Mouse (Mus musculus): ENCODE data around the gene Mmp14.

The Mmp14 gene

DNA sequence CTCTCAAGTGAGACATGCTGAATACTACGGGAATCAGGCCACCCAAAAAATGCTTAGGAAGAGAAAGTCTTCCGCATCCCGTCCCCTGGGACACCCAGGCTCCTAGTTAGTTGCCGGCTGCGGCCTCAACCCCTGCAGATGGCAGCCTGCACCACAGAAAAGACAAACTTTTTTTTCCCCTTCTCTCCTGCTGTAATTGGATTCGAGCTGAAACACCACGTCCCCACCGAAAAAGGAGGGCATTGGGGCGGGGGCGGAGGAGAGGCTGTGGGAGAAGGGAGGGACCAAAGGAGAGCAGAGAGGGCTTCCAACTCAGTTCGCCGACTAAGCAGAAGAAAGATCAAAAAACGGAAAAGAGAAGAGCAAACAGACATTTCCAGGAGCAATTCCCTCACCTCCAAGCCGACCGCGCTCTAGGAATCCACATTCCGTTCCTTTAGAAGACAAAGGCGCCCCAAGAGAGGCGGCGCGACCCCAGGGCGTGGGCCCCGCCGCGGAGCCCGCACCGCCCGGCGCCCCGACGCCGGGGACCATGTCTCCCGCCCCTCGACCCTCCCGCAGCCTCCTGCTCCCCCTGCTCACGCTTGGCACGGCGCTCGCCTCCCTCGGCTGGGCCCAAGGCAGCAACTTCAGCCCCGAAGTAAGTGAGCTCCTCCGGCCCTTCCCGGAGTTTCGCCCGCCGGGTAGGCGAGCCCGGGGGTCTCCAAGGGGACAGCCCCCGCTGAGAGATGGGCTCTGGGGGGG lies at the start of gene Mmp14:
Gene Mmp14 (plus strand): TSS at position 279 of the 744 bp plus-strand sequence.
- DNase-seq, result no peak

DNA sequence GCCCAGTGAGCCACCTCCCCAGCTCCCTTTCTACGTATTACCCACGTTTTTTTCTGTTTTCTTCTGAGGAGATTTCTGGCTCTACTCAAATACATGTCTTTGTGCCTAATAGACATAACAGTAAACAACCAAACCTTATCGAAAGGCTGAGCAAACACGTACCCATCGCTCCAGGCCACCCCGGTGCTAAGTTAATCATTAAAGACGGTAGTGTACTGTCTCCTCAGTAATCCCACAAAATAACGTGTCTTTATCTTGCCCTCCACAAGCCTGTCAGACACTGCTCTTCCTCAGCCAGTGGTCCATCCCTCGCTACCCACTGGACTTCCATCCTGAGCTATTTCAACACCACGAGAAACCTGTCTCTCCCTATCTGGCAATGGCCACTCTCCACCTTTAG lies 49.6 kb upstream of the Mmp14 start:
- DNase-seq, result no peak

- no peak for DNase-seq
Observed at GRCm38 (mm10) chr14:54382641-54383040, 48.8 kb upstream of the Mmp14 start.

- DNase-seq, result no peak
Observed at GRCm38 (mm10) chr14:54383355-54383771, 48.0 kb upstream of the Mmp14 start.

DNA sequence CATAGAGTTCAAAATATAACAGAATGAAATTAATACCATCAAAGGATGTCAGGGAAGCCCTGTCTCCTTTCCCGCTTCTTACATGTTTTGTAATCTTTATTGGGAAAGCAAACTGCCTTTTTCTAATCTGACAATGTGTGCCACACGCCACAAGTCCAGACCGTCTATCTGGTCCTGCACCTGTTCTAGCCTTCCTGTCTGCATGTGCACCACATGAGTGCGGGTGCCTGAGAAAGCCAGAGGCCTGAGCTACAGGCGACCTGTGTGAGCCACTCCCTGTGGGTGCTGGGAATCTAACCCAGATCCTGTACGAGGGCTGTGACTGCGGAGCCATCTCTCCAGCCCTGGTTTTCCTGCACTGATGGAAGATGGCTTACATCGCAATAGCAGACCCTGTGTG lies 47.0 kb upstream of the Mmp14 start:
- no peak for DNase-seq

DNA sequence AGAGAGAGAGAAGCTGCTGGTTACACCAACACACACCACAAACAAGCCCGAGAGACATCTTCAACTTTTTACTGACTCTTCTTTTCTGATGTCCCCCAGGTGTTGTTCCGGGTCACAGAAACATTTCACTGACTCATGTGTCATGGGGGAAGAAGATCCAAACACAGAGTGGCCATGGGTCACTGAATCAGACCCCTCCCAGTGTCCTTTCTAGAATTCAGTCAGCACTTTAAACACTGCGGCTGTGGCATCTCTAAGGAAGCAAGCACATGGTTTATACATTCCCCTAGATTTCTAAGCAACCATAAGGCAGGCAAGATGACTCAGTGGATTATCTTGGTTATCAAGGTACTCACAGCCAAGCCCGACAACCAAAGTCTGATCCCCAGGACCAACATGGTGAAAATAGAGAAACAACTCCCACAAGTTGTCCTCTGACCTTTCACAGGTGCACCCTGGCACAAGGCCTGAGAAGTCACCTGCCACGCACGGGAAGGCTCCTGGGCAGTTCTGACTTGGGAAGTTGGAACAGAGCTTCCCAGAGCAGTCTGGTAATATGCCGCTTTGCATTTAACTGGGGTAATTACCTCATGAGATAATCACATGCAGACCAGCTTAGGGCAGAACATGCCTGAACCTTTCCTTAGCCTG lies 45.3 kb upstream of the Mmp14 start:
- no peak for DNase-seq

DNA sequence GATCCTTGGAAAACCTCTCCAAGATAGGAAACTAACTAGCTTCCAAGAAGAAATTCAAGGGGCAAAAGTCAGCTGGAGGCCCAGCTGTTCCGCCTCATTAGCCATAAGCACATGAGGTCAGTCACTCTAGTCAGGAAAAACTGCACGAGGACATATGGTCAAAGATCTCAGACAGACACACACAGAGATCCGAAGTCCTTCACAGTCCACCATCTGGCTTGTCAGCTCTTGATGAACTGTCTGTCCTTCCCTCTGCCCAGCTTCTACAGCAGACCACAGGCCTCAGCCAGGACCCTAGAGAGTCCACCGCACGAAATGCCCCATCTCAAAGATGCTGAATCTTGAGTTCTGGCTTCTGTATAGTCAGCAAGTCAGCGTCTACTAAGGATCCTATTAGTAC lies 43.9 kb upstream of the Mmp14 start:
- no peak for DNase-seq

- DNase-seq, result no peak
Observed at GRCm38 (mm10) chr14:54390843-54391242, 40.6 kb upstream of the Mmp14 start.

GRCm38 (mm10) chr14:54393794-54394193 lies 37.6 kb upstream of the Mmp14 start:
- no peak for DNase-seq

DNA sequence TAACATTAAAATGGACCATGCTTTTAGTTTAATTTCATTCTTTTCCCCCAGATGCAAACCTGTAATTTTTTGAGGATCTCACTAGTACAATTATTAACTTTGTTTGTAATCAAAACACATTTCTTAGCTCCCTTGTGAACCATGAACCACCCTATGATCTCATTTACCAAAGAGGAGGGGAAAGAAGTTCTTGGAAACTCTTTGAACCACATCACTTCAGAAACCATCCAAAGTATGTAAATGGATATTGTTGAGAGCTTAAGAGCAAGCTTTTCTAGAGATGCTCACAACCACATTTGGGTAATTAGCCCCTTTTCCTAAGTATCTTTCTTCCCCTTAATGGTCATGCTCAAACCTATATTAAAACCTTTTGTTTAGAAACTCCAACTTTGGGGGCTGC lies 37.1 kb upstream of the Mmp14 start:
- no peak for DNase-seq

DNA sequence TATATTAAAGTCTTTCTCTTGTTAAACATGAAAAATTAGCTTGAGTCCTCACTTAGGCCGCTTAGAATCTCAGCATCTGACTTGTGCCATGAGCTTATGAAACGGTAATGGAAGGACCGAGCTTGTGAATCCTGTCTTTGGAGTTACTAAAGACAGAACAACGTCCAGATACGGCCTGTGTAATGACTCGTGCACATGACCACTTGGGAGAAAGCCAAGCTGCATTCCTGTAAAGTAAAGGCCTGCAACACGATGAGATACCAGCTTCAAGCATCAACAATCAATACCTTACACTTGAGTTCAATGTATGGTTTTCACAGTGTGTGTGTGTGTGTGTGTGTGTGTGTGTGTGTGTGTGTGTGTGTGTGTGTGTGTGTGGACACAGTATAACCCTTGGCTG lies 34.7 kb upstream of the Mmp14 start:
- DNase-seq, result no peak

GRCm38 (mm10) chr14:54397872-54398527 lies 33.4 kb upstream of the Mmp14 start:
- no peak for DNase-seq

DNA sequence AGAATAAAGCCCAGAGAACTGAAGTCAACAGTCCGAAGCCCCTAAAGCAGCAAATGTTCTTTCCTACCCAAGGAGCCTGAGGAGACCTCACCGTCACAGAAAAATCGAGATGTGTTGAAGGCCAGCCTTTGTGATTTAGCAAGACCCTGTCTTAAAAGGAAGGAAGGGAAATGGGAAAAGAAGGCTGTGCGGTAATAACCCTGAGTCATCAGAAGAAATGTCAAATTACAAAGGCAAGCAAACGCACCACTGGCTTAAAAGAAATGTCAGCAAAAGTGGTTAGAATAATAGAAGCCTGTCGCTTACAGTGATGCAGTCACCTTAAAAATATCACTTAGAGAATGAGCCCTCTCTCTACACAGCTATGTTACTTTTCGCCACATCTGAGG lies 32.9 kb upstream of the Mmp14 start:
- DNase-seq, result no peak

DNA sequence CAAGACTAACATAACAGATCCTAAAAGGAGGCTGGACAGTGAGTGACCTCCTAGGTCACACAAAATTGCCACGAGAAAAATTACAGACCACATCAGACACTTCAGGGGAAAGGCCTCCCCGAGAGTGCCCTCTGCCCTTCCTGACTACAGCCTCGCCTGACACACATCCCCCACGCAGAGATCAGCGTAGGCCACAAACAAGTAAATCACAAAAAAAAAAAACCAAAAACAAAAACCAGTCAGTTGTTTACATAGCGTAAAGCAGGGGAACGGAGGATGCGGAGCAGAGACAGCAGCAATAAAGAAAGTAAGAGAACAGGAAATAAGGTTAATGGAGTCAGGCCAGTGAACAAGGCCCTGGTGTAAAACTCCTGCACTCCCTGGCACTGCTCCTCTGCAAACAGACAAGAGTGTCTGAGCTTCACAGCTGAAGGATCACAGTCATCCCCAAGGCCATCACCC lies 32.5 kb upstream of the Mmp14 start:
- no peak for DNase-seq

- DNase-seq, result no peak
Observed at GRCm38 (mm10) chr14:54401723-54402122, 29.7 kb upstream of the Mmp14 start.

- DNase-seq, result no peak
Observed at GRCm38 (mm10) chr14:54408336-54409056, 22.9 kb upstream of the Mmp14 start.

- DNase-seq, result no peak
Observed at GRCm38 (mm10) chr14:54409057-54409645, 22.3 kb upstream of the Mmp14 start.

- DNase-seq, result no peak
Observed at GRCm38 (mm10) chr14:54409980-54410810, 21.2 kb upstream of the Mmp14 start.

DNA sequence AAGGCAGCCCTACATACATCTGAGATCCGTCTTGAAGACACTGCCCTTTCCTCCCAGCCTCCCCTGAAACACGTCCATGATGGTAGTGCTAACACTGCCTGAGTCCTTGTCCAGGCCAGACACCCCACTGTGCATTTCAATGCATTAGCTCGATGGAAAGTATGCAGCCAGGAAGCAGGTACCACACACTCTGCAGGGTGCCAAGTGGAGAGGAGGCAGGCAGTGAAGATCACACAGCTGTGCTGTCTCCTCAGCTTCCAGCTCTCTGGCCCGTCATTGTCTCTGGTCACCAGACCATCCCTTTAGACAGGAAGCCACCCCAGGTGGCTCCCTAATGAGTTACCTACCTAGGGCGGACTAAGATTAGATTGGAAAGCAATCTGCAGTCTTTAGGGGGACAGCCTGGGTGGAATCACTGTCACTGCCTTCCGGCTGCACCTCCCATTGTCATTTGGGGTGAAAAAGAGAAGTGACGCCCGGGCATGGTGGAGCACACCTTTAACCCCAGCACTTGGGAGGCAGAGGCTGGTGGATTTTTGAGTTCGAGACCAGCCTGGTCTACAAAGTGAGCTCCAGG lies 19.3 kb upstream of the Mmp14 start:
- DNase-seq, result no peak

DNA sequence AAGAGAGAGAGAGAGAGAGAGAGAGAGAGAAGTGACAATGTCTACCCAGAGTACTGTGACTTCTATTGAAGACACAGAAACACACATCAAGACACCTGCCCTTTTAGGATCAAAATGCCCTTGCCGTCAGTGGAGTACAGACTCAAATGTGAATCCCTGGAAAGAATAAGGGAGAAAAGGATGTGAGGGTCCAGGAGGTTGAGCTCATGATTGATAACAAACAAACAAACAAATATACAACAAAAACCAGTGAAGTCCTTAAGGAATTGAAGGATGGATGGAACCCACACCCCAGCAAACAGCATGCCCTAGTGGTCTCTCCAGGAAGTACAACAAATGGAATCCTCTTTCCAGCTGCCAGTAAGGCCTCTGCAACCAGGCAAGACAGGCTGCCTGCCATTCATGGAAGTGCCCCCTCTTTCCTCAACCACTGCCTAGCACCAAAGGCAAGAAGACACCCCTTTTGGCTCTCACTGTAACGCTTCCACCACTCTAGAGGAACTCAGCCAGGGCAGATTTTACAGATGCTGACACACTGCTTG lies 18.7 kb upstream of the Mmp14 start:
- no peak for DNase-seq
